Mouse (Mus musculus) colon, adult 2 months (tissue): ENCODE results near the gene Ppp3r1. TPM values are rescaled to one million over a fixed set of nuclear protein-coding genes. Genes with fewer than 3 reads are reported as not detected.

Experiments used
- polyA plus RNA-seq: library from polyadenylated mRNA; depleted of rRNA; stranded (reverse); fragments of >200 nt; gene quantifications from 2 replicates; pipeline ENCODE4 v1.2.3, GENCODE M21; 2012; rRNA removed

The Ppp3r1 gene
- polyA plus RNA-seq: 37.1 and 45.0 TPM in 2 replicates

DNA sequence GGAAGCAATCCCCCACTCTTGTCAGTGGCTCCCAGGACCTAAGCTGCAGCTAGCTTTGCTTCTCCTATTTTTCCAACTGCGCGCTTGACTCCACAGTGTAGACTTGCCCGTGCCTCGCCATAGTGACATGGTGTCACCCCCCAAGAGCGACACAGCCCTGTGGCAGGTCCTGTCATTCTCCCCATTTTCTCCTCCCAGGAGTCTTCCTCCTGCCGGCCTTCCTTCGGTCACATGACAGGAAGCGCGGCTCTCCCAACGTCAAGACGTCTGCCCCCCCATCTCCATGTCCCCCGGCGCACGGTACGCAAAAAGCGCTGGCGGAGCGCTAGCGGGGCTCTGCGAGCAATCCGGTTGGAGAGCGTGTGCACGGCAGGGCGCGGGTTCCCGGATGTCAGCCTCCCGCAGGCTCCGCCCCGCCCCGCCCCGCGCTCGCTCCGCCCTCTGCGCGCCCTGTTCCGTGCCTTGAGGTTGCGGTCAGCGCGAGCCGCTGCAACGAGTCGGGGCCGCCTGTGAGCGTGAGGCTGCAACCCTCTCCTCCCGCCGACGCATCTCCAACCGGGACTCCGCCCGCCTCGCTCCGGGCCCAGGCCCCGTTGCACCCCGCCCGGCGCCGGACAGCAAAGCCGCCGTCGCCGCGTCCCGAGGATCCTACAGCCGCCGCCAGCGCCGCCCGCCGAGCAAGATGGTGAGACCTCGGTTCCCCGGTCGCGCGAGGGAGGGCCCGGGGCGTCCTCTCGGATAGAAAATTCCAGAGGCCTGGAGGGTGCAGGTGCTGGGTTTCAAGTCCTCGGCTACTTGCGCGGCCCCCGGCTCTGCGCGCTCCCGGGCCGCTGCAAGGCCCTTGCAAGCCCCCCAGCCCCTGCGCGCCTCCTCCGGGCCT is at the start of gene Ppp3r1:
Ppp3r1 (plus strand) TSS at position 406 of the 880 bp plus-strand sequence.

DNA sequence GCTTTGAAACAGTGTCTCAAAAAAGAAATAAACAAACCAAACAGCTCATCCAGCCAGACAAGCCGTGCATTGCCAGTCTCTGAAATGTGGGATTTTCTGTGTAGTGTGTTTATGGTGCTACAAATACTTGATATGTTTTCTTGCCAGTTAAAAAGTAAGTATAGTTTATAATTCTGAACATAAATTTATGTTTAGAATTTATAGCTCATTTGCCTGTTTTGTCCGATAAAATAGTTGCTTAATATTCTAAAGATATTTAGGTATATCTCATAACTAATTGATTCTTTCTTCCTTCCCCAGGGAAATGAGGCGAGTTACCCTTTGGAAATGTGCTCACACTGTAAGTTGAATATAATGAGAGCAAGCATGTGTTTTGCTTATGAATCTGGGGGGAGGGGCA is 22.7 kb downstream of the Ppp3r1 start, which contains the start of gene Wdr92:
Wdr92 (plus strand) TSS at position 301 of the 400 bp plus-strand sequence.

DNA sequence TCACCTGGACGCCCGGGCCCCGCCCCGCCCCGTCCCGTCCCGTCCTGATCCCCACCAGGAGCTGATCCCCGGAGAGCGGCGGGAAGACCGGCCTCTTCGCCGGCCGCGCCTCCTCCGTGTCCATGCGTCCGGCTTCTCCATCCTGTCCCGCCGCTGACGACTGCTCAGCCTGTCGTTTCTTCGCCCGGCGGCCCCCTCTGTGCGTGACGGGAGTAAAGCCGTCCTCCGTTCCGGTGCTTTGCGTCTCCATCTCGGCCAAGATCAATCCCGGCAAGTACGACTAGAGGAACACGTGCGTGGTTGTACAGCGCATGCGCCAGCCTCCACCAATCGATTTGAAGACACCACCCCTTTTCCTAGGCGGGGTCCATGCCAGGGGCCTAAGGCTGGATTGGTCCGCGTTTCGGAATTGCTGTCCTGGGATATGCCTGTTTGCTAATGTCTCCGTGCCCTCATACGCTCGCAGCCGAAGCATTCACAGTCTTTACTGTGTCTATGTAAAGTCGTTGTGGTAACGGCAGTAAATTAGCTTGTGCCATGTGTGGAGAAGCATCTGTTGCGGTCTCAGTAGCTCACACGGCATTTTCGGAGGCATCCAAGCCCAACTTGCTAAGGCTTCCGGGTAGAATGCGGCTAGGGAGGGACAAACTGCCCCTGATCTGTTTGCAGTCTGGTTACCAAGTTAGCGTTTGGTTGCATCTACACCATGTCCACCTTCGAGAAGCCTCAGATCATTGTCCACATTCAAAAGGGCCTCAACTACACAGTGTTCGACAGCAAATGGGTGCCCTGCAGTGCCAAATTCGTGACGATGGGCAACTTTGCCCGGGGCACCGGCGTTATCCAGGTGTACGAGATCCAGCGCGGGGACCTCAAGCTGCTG is 52.4 kb downstream of the Ppp3r1 start, which contains the start of gene Pno1:
Pno1 (minus strand) TSS at position 311 of the 883 bp plus-strand sequence.

Other genes starting within 250 kb of the Ppp3r1 start
- gene Fbxo48, start 207.9 kb upstream of the Ppp3r1 start, polyA plus RNA-seq: 0.39 and 0.69 TPM in 2 replicates
- 6.5 and 6.8 TPM in 2 replicates for gene Cnrip1, start 107.7 kb upstream of the Ppp3r1 start, polyA plus RNA-seq
- 0.42 and 0.53 TPM in 2 replicates for gene Plek, start 106.9 kb upstream of the Ppp3r1 start, polyA plus RNA-seq
- 4.0 and 4.8 TPM in 2 replicates for gene Wdr92, start 22.8 kb downstream of the Ppp3r1 start, polyA plus RNA-seq
- 2.0 and 2.6 TPM in 2 replicates for gene Pno1, start 52.3 kb downstream of the Ppp3r1 start, polyA plus RNA-seq
- 11.6 and 14.3 TPM in 2 replicates for gene C1d, start 98.3 kb downstream of the Ppp3r1 start, polyA plus RNA-seq